Mouse (Mus musculus) kidney, embryonic 16.5 days (tissue): ENCODE measurements around the gene Pik3c2g. TPM values are rescaled to one million over a fixed set of nuclear protein-coding genes. Genes with fewer than 3 reads are reported as not detected.
A peak's percentile ranks its signal among the peaks of the same experiment; 100 is the strongest.
"Not testable (repeated sequence)": the region's sequence is repeated elsewhere in the genome, so short reads cannot be mapped to it uniquely, and the experiment has no call there.

ENCODE experiments used
- ATAC-seq: fragments of 200-750 bp; cut with Nextera tagmentation; 2 replicates; pipeline ENCODE4 v1.8.0; 2017; ENCODE audit warnings: moderate TSS enrichment; ENCODE audit not compliant: low FRiP score, low TSS enrichment
- H3K27ac ChIP-seq: fragments of 300-500 bp; sonication (generic); 2 replicates; pipeline ENCODE4 v1.5.1; 2014; ENCODE audit warnings: low read length
- H3K27me3 ChIP-seq: fragments of 300-500 bp; sonication (generic); 2 replicates; pipeline ENCODE4 v1.6.1; 2014; ENCODE audit warnings: low read length, control low read depth, mixed read lengths; ENCODE audit not compliant: insufficient read depth
- H3K36me3 ChIP-seq: fragments of 300-500 bp; sonication (generic); 2 replicates; pipeline ENCODE4 v1.6.1; 2014; ENCODE audit warnings: low read length, control low read depth, mixed read lengths; ENCODE audit not compliant: insufficient read depth
- H3K4me1 ChIP-seq: fragments of 300-500 bp; sonication (generic); 2 replicates; pipeline ENCODE4 v1.6.1; 2014; ENCODE audit warnings: low read length, control low read depth, mixed read lengths; ENCODE audit not compliant: insufficient read depth
- H3K4me2 ChIP-seq: fragments of 300-500 bp; sonication (generic); replicated peaks from 2 replicates; pipeline ENCODE4 v1.6.1; 2014; ENCODE audit warnings: low read depth, low read length
- H3K4me3 ChIP-seq: fragments of 300-500 bp; sonication (generic); 2 replicates; pipeline ENCODE4 v1.5.1; 2014; ENCODE audit warnings: mild to moderate bottlenecking, low read length
- H3K9ac ChIP-seq: fragments of 300-500 bp; sonication (generic); replicated peaks from 2 replicates; pipeline ENCODE4 v1.6.1; 2014; ENCODE audit warnings: low read length
- H3K9me3 ChIP-seq: fragments of 300-500 bp; sonication (generic); 2 replicates; pipeline ENCODE4 v1.6.1; 2016; ENCODE audit warnings: low read length, control low read depth
- WGBS: fragments of 180-500 bp; shearing (Covaris S2); extraction: QIAGEN DNeasy Blood & Tissue Kit; methylation state at CpG from one replicate; pipeline ENCODE4 v1.1.7; 2014; 5-methylcytosine and 5-hydroxymethylcytosine counted together
- polyA plus RNA-seq: library from polyadenylated mRNA; unstranded; fragments of >200 nt; fragmentation: Nextera tagmentation; extraction: Ambion mirVana; gene quantifications from 2 replicates; pipeline ENCODE4 v1.2.1, GENCODE M21; 2015

Pik3c2g gene
- polyA plus RNA-seq, 1 experiment from 2014 or later, result 0.29 TPM

- Histone ChIP-seq H3K9ac (no peak overlapping the region), H3K4me2 (no peak overlapping the region), H3K9me3 (no peaks in the 10 kb centered on the region), H3K4me3 (no peak overlapping the region), H3K27me3 (no peaks in the 10 kb centered on the region), H3K4me1 (peaks cover 2% of the 10 kb centered on the region; the same call in 1 of the 2 replicates), H3K36me3 (no peaks in the 10 kb centered on the region), H3K27ac (no peak overlapping the region)
- WGBS, result 71% methylated on average over 8 of the region's 8 CpGs
- peak; percentile 74; the same call in 1 of the 2 replicates for ATAC-seq
These were observed 312.7 kb downstream of the Pik3c2g start for GRCm38 (mm10) chr6:139899630-139900151.

- Histone ChIP-seq H3K27me3 (no peaks in the 10 kb centered on the region), H3K36me3 (no peaks in the 10 kb centered on the region), H3K9ac (no peak overlapping the region), H3K4me2 (no peak overlapping the region), H3K4me3 (no peak overlapping the region), H3K27ac (no peak overlapping the region), H3K4me1 (no peaks in the 10 kb centered on the region), H3K9me3 (no peaks in the 10 kb centered on the region)
- ATAC-seq, result no peak
- 67% methylated on average over 4 of the region's 4 CpGs for WGBS
These were observed 314.8 kb downstream of the Pik3c2g start for GRCm38 (mm10) chr6:139901801-139902200.

GRCm38 (mm10) chr6:139907138-139907537, 320.1 kb downstream of the Pik3c2g start:
- Histone ChIP-seq H3K4me2 (no peak overlapping the region), H3K4me3 (no peak overlapping the region), H3K27ac (no peak overlapping the region), H3K36me3 (no peaks in the 10 kb centered on the region), H3K4me1 (no peaks in the 10 kb centered on the region), H3K9me3 (no peaks in the 10 kb centered on the region), H3K27me3 (no peaks in the 10 kb centered on the region), H3K9ac (no peak overlapping the region)
- ATAC-seq, result no peak
- 47% methylated on average over 4 of the region's 4 CpGs for WGBS

GRCm38 (mm10) chr6:139908997-139909669, 322.1 kb downstream of the Pik3c2g start:
- WGBS, result 40% methylated on average over 12 of the region's 12 CpGs
- Histone ChIP-seq H3K36me3 (no peaks in the 10 kb centered on the region), H3K4me2 (peak overlapping the region; percentile 7; the same call in 1 of the 2 replicates), H3K27ac (0 out of 2 replicates have a peak overlapping the region, but pooled peaks have one; percentile 4), H3K27me3 (no peaks in the 10 kb centered on the region), H3K4me1 (no peaks in the 10 kb centered on the region), H3K4me3 (no peak overlapping the region), H3K9me3 (no peaks in the 10 kb centered on the region), H3K9ac (no peak overlapping the region)
- no peak; the same call in 1 of the 2 replicates for ATAC-seq

- H3K4me3 ChIP-seq, result no peak overlapping the region
- no peaks in the 10 kb centered on the region for H3K9me3 ChIP-seq
- no peak overlapping the region for H3K27ac ChIP-seq
- H3K9ac ChIP-seq, result no peak overlapping the region
- H3K4me2 ChIP-seq, result no peak overlapping the region
- H3K27me3 ChIP-seq, result no peaks in the 10 kb centered on the region
- no peaks in the 10 kb centered on the region for H3K4me1 ChIP-seq
- no peak for ATAC-seq
- 82% methylated on average over 5 of the region's 5 CpGs for WGBS
- no peaks in the 10 kb centered on the region for H3K36me3 ChIP-seq
These were observed 341.7 kb downstream of the Pik3c2g start for GRCm38 (mm10) chr6:139928766-139929165.

GRCm38 (mm10) chr6:139934861-139935260, 347.8 kb downstream of the Pik3c2g start:
- WGBS, result 46% methylated on average over 2 of the region's 2 CpGs
- no peaks in the 10 kb centered on the region for H3K9me3 ChIP-seq
- H3K4me1 ChIP-seq, result no peaks in the 10 kb centered on the region
- no peak overlapping the region for H3K4me2 ChIP-seq
- H3K27me3 ChIP-seq, result no peaks in the 10 kb centered on the region
- ATAC-seq, result no peak
- no peaks in the 10 kb centered on the region for H3K36me3 ChIP-seq
- H3K27ac ChIP-seq, result no peak overlapping the region
- no peak overlapping the region for H3K4me3 ChIP-seq
- no peak overlapping the region for H3K9ac ChIP-seq

- H3K4me2 ChIP-seq, H3K9me3 ChIP-seq, ATAC-seq, H3K36me3 ChIP-seq, H3K9ac ChIP-seq, H3K27me3 ChIP-seq, H3K4me3 ChIP-seq, H3K4me1 ChIP-seq, H3K27ac ChIP-seq: not testable (repeated sequence)
- WGBS, result 79% methylated on average over 4 of the region's 4 CpGs
These were observed 350.6 kb downstream of the Pik3c2g start for GRCm38 (mm10) chr6:139937581-139937980.

- no peaks in the 10 kb centered on the region for H3K27me3 ChIP-seq
- WGBS, result 74% methylated on average over 8 of the region's 8 CpGs
- peak overlapping the region; percentile 18; the same call in 1 of the 2 replicates for H3K27ac ChIP-seq
- H3K4me1 ChIP-seq, result no peaks in the 10 kb centered on the region
- no peaks in the 10 kb centered on the region for H3K36me3 ChIP-seq
- no peak overlapping the region for H3K9ac ChIP-seq
- H3K4me3 ChIP-seq, result no peak overlapping the region
- H3K9me3 ChIP-seq, result no peaks in the 10 kb centered on the region
- ATAC-seq, result peak; percentile 91
- H3K4me2 ChIP-seq, result no peak overlapping the region
These were observed 360.3 kb downstream of the Pik3c2g start for GRCm38 (mm10) chr6:139947106-139947879.

- Histone ChIP-seq H3K9ac (no peak overlapping the region), H3K4me3 (no peak overlapping the region), H3K4me1 (no peaks in the 10 kb centered on the region), H3K36me3 (no peaks in the 10 kb centered on the region), H3K27ac (no peak overlapping the region), H3K27me3 (no peaks in the 10 kb centered on the region), H3K9me3 (no peaks in the 10 kb centered on the region), H3K4me2 (no peak overlapping the region)
- no peak for ATAC-seq
- WGBS, result 75% methylated on average over 12 of the region's 12 CpGs
These were observed 366.6 kb downstream of the Pik3c2g start for GRCm38 (mm10) chr6:139953596-139953995.
